Mouse (Mus musculus): ENCODE measurements around the gene Ntn1.

Gene Ntn1

GRCm38 (mm10) chr11:68274331-68274811 lies 126.3 kb downstream of the Ntn1 start:
- in situ Hi-C loops (cut with MboI, MseI): no loop called here

GRCm38 (mm10) chr11:68273855-68274254 lies 126.8 kb downstream of the Ntn1 start:
- in situ Hi-C loops (cut with MboI, MseI): no loop called here

- in situ Hi-C loops (cut with MboI, MseI): no loop called here
These were observed 129.7 kb downstream of the Ntn1 start for GRCm38 (mm10) chr11:68270730-68271467.

- in situ Hi-C loops (cut with MboI, MseI): no loop called here
These were observed 136.3 kb downstream of the Ntn1 start for GRCm38 (mm10) chr11:68264276-68264675.

- in situ Hi-C loops (cut with MboI, MseI): no loop called here
These were observed 137.5 kb downstream of the Ntn1 start for GRCm38 (mm10) chr11:68263100-68263499.

- in situ Hi-C loops (cut with MboI, MseI): no loop called here
These were observed 139.3 kb downstream of the Ntn1 start for GRCm38 (mm10) chr11:68261162-68261892.

GRCm38 (mm10) chr11:68260399-68260798 lies 140.2 kb downstream of the Ntn1 start:
- in situ Hi-C loops (cut with MboI, MseI): no loop called here

GRCm38 (mm10) chr11:68258498-68258897 lies 142.1 kb downstream of the Ntn1 start:
- in situ Hi-C loops (cut with MboI, MseI): no loop called here

GRCm38 (mm10) chr11:68253531-68253930 lies 147.1 kb downstream of the Ntn1 start:
- in situ Hi-C loops (cut with MboI, MseI): no loop called here

- in situ Hi-C loops (cut with MboI, MseI): no loop called here
These were observed 150.5 kb downstream of the Ntn1 start for GRCm38 (mm10) chr11:68250106-68250505.

GRCm38 (mm10) chr11:68247897-68248296 lies 152.7 kb downstream of the Ntn1 start:
- in situ Hi-C loops (cut with MboI, MseI): no loop called here

GRCm38 (mm10) chr11:68244992-68245261 lies 155.7 kb downstream of the Ntn1 start:
- in situ Hi-C loops (cut with MboI, MseI): no loop called here

- in situ Hi-C loops (cut with MboI, MseI): no loop called here
These were observed 156.2 kb downstream of the Ntn1 start for GRCm38 (mm10) chr11:68244254-68244991.

GRCm38 (mm10) chr11:68239756-68240155 lies 160.9 kb downstream of the Ntn1 start:
- in situ Hi-C loops (cut with MboI, MseI): no loop called here

- in situ Hi-C loops (cut with MboI, MseI): no loop called here
These were observed 167.1 kb downstream of the Ntn1 start for GRCm38 (mm10) chr11:68233469-68233965.

- in situ Hi-C loops (cut with MboI, MseI): no loop called here
These were observed 169.1 kb downstream of the Ntn1 start for GRCm38 (mm10) chr11:68231558-68231957.

- in situ Hi-C loops (cut with MboI, MseI): no loop called here
These were observed 171.5 kb downstream of the Ntn1 start for GRCm38 (mm10) chr11:68228941-68229665.

GRCm38 (mm10) chr11:68227837-68228236 lies 172.8 kb downstream of the Ntn1 start:
- in situ Hi-C loops (cut with MboI, MseI): no loop called here

GRCm38 (mm10) chr11:68226654-68227057 lies 174.0 kb downstream of the Ntn1 start:
- in situ Hi-C loops (cut with MboI, MseI): no loop called here

- in situ Hi-C loops (cut with MboI, MseI): no loop called here
These were observed 177.5 kb downstream of the Ntn1 start for GRCm38 (mm10) chr11:68223143-68223542.

GRCm38 (mm10) chr11:68222209-68222608 lies 178.4 kb downstream of the Ntn1 start:
- in situ Hi-C loops (cut with MboI, MseI): no loop called here

- in situ Hi-C loops (cut with MboI, MseI): no loop called here
These were observed 179.9 kb downstream of the Ntn1 start for GRCm38 (mm10) chr11:68220733-68221132.

Measured in T-helper 17 cell (primary cell).